Mouse (Mus musculus): ENCODE measurements around the gene Usp12.

Usp12 gene

GRCm38 (mm10) chr5:146806004-146806430 lies 11.2 kb upstream of the Usp12 start:
- ATAC-seq (ENCODE audit: insufficient number of reproducible peaks, low FRiP score, low TSS enrichment) = no peak

GRCm38 (mm10) chr5:146798031-146798430 lies 3.2 kb upstream of the Usp12 start:
- no peak for ATAC-seq (ENCODE audit: insufficient number of reproducible peaks, low FRiP score, low TSS enrichment)

DNA sequence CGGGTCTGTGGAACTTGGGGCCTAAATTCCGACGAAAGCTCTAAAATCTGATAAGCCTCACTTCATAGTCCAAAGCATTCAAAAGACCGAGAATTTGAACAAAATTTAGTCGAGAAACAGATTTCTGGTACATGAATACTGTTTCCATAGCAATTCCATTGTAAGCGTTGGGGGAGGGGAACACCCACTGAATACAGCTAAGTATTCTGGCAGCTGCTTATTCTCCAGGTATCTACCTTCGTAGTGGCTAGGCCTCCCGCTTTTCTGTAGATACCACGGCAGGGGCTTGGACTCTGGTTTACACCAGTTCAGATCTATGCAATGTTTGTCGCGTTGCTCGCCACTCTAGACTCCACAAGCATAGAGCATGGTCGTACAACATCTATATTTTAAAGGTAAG lies 922 bp upstream of the Usp12 start:
- ATAC-seq (ENCODE audit: insufficient number of reproducible peaks, low FRiP score, low TSS enrichment) = no peak

DNA sequence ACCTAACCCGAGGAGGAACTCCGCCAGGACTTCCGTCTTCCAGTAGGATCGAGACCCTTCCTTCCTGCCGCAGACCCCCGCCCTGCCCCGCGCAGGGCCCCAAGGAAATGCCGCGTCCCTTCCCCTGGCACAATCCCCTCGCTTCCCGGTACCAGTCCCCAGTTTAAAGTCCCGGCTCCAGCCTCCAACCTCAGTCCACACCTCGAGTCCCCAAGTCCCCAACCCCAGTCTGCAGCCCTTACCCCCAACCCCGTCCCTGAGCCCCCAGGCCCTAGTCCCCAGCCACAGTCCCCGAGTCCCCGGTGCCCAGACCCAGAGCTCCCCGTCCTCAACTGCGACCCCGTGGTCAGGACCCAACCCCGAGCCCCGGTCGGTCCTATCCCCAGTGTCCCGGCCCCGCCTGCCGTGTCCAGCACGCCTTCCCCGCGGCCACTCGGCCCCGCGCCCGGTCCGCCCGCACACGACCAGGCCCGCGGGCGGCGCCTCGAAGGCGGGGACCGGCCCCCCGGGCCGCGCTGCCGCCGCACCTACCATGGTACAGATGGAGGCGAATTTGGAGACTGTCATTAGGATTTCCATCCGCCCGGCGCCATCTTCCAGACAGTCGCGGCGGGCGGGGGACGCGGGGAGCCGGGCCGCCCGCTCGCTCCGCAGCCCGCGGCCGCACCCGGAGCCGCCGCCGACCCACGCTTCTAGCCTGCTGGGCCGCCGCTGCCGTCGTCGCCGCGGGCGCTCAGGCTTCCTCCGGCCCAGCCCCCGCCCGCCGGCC lies 538 bp downstream of the Usp12 start:
- peak; percentile 21; the same call in 1 of the 2 replicates for ATAC-seq (ENCODE audit: insufficient number of reproducible peaks, low FRiP score, low TSS enrichment)

GRCm38 (mm10) chr5:146793630-146794083 lies 1.1 kb downstream of the Usp12 start:
- no peak for ATAC-seq (ENCODE audit: insufficient number of reproducible peaks, low FRiP score, low TSS enrichment)

- ATAC-seq (ENCODE audit: insufficient number of reproducible peaks, low FRiP score, low TSS enrichment) = no peak
These were observed 2.5 kb downstream of the Usp12 start for GRCm38 (mm10) chr5:146792140-146792791.

DNA sequence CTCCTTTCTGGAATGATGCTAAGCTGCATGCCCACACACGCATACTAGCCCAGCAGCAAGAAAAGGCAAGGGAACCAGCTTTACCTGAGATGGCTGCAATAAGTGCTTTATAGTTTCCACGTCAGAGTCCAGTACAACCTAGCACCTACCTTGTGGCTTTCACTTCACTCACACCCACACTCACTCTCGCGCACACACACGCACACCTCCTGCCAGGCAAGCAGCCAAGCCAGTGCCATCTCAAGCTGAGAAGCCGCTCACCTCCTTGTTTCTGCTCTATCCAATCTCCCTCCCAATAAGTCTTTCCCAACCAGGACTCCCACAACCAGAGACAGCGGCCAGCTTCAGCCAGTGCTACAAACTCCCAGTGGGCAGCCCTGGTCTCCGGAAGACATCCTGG lies 3.9 kb downstream of the Usp12 start:
- ATAC-seq (ENCODE audit: insufficient number of reproducible peaks, low FRiP score, low TSS enrichment) = no peak

DNA sequence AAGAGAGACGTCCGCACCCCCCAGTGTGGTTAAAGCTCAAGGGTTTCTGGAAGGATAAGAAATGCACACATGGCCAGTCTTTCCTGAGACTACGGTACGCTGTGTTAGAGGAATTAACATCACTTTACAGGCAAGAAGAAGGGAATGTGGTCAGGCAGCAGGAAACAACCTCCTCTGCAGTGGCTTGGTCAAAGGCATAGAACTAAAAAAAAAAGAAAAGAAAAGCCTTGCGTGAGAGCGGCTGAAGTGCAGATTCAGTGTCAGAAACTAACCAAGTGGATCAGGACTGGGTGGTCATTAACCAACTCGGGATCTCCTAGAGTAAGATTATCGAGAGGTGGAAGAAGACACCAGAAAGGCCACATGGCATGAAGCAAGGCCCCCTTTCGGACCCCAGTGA lies 5.4 kb downstream of the Usp12 start:
- no peak for ATAC-seq (ENCODE audit: insufficient number of reproducible peaks, low FRiP score, low TSS enrichment)

GRCm38 (mm10) chr5:146786123-146786522 lies 8.7 kb downstream of the Usp12 start:
- ATAC-seq (ENCODE audit: insufficient number of reproducible peaks, low FRiP score, low TSS enrichment) = no peak

GRCm38 (mm10) chr5:146783891-146784290 lies 10.9 kb downstream of the Usp12 start:
- no peak for ATAC-seq (ENCODE audit: insufficient number of reproducible peaks, low FRiP score, low TSS enrichment)

DNA sequence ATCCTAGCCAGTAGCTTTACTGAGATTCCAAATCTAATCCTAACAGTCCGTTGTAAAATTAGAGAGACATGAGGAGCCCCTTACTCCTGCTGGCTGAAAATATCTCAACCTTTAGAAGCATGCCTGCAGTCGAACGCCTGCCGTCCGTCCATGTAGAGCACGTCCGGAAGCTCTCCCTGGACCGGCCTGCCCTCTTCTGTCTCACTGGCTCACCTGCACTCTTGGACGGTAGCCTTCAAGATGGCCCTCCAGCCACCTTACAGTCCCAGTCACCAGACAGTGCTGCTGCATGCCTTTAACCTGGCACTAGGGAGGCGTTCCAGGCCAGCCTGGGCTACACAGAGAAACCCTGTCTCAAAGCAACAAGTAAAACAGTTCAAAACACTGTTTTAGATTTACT lies 11.5 kb downstream of the Usp12 start:
- ATAC-seq (ENCODE audit: insufficient number of reproducible peaks, low FRiP score, low TSS enrichment) = no peak; the same call in 1 of the 2 replicates

DNA sequence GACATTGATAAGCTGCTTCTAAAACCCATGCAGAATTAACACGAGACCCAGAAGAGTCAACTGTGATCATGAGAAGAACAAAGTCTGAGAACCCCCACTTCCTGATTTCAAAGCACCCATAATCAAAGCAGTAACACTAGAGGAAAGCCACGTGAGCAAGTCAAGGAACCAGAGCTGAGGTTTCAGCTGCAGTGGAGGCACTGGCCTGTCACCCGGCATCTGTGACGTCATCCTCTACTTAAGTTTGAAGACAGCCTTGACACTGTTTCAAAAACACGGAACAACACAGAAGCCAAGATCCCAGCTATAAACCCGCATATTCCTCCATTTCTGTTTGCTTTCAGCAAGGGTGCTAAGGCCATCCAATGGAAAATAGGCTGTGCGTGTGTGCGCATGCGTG lies 13.1 kb downstream of the Usp12 start:
- no peak for ATAC-seq (ENCODE audit: insufficient number of reproducible peaks, low FRiP score, low TSS enrichment)

- no peak for ATAC-seq (ENCODE audit: insufficient number of reproducible peaks, low FRiP score, low TSS enrichment)
These were observed 14.9 kb downstream of the Usp12 start for GRCm38 (mm10) chr5:146779931-146780330.

GRCm38 (mm10) chr5:146776988-146777639 lies 17.7 kb downstream of the Usp12 start:
- peak; percentile 89 for ATAC-seq (ENCODE audit: insufficient number of reproducible peaks, low FRiP score, low TSS enrichment)

- no peak for ATAC-seq (ENCODE audit: insufficient number of reproducible peaks, low FRiP score, low TSS enrichment)
These were observed 22.8 kb downstream of the Usp12 start for GRCm38 (mm10) chr5:146771982-146772381.

DNA sequence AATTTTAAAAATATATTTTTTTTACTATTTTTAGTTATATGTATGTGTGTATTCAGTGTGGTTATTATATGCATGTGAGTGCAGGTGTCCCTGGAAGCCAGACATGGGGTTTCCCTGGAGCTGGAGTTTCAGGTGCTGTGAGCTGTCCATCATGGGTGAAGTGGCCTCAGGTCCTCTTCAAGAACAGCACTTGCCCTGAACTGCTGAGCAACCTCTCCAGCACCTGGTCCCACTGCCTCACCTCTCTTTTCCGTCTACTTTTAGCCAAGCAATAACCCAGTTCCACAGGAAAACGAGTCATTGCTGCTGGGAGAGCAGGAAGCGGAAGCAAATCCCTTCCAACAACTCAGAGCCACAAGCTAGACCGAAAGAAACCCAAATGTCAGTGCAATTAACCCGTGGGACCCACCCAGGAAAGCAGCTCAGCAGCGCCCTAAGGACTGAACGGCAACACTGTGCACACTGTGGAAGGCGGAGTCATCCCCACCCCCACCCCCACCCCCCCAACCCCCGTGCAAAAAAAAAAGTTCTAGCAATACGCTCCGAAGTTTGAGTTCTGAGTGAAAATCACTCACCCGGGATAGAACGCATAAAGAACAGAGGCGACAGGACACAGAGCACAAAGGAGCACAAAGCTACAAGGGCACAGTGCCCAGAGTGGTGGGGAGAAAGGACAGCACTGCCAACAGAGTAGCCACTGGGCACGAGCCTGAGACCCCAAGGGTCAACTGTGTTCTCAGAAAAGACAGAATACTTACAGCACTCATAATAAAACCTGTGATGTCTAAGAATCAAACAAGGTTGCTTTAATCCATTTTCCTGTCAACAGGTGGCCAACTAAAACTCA lies 24.6 kb downstream of the Usp12 start:
- ATAC-seq (ENCODE audit: insufficient number of reproducible peaks, low FRiP score, low TSS enrichment) = no peak

GRCm38 (mm10) chr5:146765791-146766190 lies 29.0 kb downstream of the Usp12 start:
- no peak for ATAC-seq (ENCODE audit: insufficient number of reproducible peaks, low FRiP score, low TSS enrichment)

DNA sequence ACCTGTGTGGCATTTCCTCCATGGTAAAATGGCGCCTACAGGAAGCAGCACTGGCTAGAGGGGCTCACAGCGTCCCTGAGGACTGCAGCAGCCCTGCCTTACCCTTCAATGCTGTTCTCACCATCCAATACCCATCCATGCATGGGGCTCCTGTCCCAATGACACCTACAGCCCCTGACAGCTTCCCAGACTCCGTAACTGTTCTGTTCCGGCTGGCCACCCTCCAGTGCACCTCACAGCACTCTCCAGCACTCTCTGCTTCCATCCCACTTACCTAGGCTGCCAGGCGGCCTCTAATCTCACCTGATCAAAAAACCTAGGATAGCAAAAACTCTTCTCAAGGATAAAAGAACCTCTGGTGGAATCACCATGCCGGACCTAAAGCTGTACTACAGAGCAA lies 35.6 kb downstream of the Usp12 start:
- no peak for ATAC-seq (ENCODE audit: insufficient number of reproducible peaks, low FRiP score, low TSS enrichment)

DNA sequence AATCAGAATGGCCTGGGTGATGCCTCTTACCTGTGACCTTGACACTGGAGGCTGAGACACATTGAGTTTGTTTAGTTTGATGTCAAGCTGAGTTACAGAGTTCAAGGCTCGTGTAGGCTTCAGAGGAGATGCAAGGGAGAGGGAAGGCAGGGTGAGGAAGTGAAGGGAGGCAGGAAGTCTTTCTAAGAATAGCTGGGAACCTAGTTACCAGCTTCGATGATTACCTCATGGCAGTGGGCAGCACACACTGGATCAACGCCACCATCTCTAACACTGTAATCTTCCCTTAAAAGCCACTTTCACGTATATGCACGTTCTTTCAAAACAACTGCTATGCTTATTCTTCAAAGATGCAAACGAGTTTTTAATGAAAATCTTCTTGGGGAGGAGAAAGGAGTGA lies 36.9 kb downstream of the Usp12 start:
- no peak for ATAC-seq (ENCODE audit: insufficient number of reproducible peaks, low FRiP score, low TSS enrichment)

DNA sequence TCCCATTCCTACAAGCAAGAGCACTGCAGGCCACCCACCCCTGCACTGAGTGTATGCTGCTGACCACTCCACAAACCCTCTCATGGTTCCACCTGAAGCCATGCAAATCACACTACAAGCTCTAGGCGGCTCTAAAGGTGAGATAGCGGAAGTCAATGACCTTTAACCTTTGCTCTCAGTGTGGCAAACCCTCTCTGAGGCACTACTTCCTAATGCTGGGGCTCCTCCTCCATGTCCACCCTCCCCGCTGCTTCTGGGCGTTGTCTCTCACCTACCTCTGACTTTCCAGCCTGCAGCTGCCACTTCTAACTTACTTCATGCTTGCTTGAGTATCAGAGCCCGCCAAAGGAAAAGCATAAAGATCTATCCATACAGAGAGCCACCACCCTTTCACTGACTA lies 37.5 kb downstream of the Usp12 start:
- ATAC-seq (ENCODE audit: insufficient number of reproducible peaks, low FRiP score, low TSS enrichment) = no peak

Measured in cerebellum, adult (tissue).